Mouse (Mus musculus) cerebellum, adult 9-10 months (tissue): Measurements from ENCODE around the gene Prl8a1.

ENCODE experiments used
- DNase-seq: peaks from one replicate; pipeline ENCODE4 v3.0.0; 2022

Gene Prl8a1

GRCm38 (mm10) chr13:27582071-27582470 lies at the start of gene Prl8a1:
Gene Prl8a1 (minus strand): TSS chr13:27582171.
- DNase-seq = no peak

GRCm38 (mm10) chr13:27610482-27610881 lies 28.5 kb upstream of the Prl8a1 start, which contains the start of gene Prl7b1:
Gene Prl7b1 (minus strand): TSS chr13:27610582.
- no peak for DNase-seq

GRCm38 (mm10) chr13:27564506-27564905 lies 17.5 kb downstream of the Prl8a1 start, which contains the start of gene Prl8a9:
Gene Prl8a9 (minus strand): TSS chr13:27564606.
- no peak for DNase-seq

- no peak for DNase-seq
Observed at GRCm38 (mm10) chr13:27553336-27553735, 28.6 kb downstream of the Prl8a1 start.
